Mouse (Mus musculus): Measurements from ENCODE around the gene Zfp646. TPM values are rescaled to one million over a fixed set of nuclear protein-coding genes. Genes with fewer than 3 reads are reported as not detected.
A peak's percentile ranks its signal among the peaks of the same experiment; 100 is the strongest.

Gene Zfp646
- total and polyA plus RNA-seq, 3 experiments, result 10.6 to 25.3 (median 18.8) TPM

DNA sequence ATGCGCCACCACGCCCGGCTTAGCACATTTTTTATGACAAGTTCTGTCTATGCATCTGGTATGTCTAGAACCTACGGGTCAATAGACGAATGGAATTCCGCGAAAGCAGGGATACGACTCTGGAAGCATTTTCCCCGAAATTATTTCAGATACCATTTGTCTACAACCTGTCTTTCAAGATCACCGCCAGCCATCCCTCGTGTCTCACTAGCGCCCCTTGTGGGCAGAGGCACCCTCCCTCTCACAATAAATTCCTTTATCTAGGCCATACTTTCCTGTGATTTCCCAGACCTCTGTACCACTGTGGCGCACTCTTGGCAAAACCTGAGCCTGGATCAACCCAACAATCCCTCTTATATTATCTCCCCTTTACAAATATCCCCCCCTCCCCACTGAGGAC is 20.4 kb downstream of the Zfp646 start:
- peak; percentile 54 for DNase-seq (ENCODE audit: extremely low read depth)
- H3K27me3 ChIP-seq (replicated peaks), result no peaks in the 10 kb centered on the region
- TF ChIP-seq MXI1 (IDR thresholded peaks at IDR 0.05; ENCODE audit: low read depth, low read length), result no peak
- TF ChIP-seq RAD21 (IDR thresholded peaks at IDR 0.05; ENCODE audit: low read depth, low read length), result peak; percentile 38
- peak; percentile 72 to 75 for TF ChIP-seq CTCF (conservative IDR thresholded peaks at IDR 0.05 in 1 of 2, IDR thresholded peaks at IDR 0.05 in 1 of 2; ENCODE audit: low read depth in 2 of 2, low read length in 2 of 2)
- TF ChIP-seq NELFE (IDR thresholded peaks at IDR 0.05; ENCODE audit: low read depth, low read length), result no peak
- TF ChIP-seq BHLHE40 (IDR thresholded peaks at IDR 0.05; ENCODE audit: low read depth, low read length), result no peak
- TF ChIP-seq SMC3 (IDR thresholded peaks at IDR 0.05; ENCODE audit: low read depth, low read length), result peak; percentile 23
- TF ChIP-seq KAT2A (IDR thresholded peaks at IDR 0.05; ENCODE audit: insufficient replicate concordance, low read length), result no peak
- no peak for TF ChIP-seq CHD2 (IDR thresholded peaks at IDR 0.05; ENCODE audit: low read length)
- H3K36me3 ChIP-seq (replicated peaks in 1 of 2; ENCODE audit: control insufficient read depth in 1 of 2, insufficient read depth in 1 of 2, low read length in 1 of 2), result peaks cover 0 to 29% of the 10 kb centered on the region in 2 experiments
- H3K9me3 ChIP-seq (replicated peaks; ENCODE audit: low read length), result peaks cover 3% of the 10 kb centered on the region
- dilution Hi-C loops (cut with MboI; ENCODE audit: extremely low pct_ligation_motif_present, extremely low pct_unique_long_range_greater_than_20kb, low sequenced_read_pairs), result no loop called here
- no peak overlapping the region for H3K4me3 ChIP-seq (replicated peaks in 1 of 3; ENCODE audit: low read depth in 2 of 3, low read length in 2 of 3, poor library complexity in 1 of 3)
- no peak overlapping the region for H3K9ac ChIP-seq (ENCODE audit: insufficient read depth, low read depth)
- no peak overlapping the region for H3K4me2 ChIP-seq (ENCODE audit: insufficient read depth, low read depth, poor library complexity, severe bottlenecking)
- H3K4me1 ChIP-seq (ENCODE audit: control insufficient read depth in 1 of 2, insufficient read depth in 2 of 2), result 0 out of 4 replicates have a peak, but pooled peaks cover 0 to 2% of the 10 kb centered on the region in 2 experiments
- in situ Hi-C loops (cut with MboI; ENCODE audit: low pct_ligation_motif_present, low pct_unique_long_range_greater_than_20kb, low sequenced_read_pairs), result no loop called here
- no peak overlapping the region for H3K27ac ChIP-seq (ENCODE audit: insufficient read depth, low read depth)
- H3K79me2 ChIP-seq (replicated peaks; ENCODE audit: control insufficient read depth, extremely low read depth, insufficient read depth, poor library complexity, severe bottlenecking), result no peaks in the 10 kb centered on the region

DNA sequence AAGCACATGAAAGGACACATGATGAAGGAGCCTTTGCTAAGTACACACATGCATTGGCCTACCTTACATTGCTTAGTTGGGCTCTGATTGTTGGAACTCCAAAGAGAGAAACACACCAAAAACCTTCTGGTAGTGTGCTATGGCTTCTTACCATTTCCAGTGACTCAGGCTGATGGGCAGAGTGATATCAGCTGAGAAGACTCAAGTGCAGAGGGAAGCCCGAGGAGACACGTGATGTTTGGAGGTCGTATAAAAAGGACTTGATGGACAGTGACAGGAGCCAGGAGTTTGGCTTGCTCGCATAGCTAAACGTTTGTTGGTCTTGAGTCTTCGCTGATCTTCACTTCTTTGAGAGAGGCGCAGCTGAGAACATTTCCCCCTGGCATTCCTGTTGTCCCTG is 21.5 kb downstream of the Zfp646 start:
- H3K9ac ChIP-seq (ENCODE audit: insufficient read depth, low read depth), result no peak overlapping the region
- H3K4me3 ChIP-seq (replicated peaks in 1 of 3; ENCODE audit: low read depth in 2 of 3, low read length in 2 of 3, poor library complexity in 1 of 3), result no peak overlapping the region
- dilution Hi-C loops (cut with MboI; ENCODE audit: extremely low pct_ligation_motif_present, extremely low pct_unique_long_range_greater_than_20kb, low sequenced_read_pairs), result no loop called here
- no peak for DNase-seq (ENCODE audit: extremely low read depth)
- peaks cover 3% of the 10 kb centered on the region for H3K9me3 ChIP-seq (replicated peaks; ENCODE audit: low read length)
- no peak for TF ChIP-seq CHD1 (IDR thresholded peaks at IDR 0.05; ENCODE audit: low read depth, low read length)
- no peak for TF ChIP-seq MAX (IDR thresholded peaks at IDR 0.05; ENCODE audit: low read length)
- no peak for TF ChIP-seq ZKSCAN1 (IDR thresholded peaks at IDR 0.05; ENCODE audit: borderline replicate concordance, low read depth, low read length)
- TF ChIP-seq JUN (IDR thresholded peaks at IDR 0.05; ENCODE audit: insufficient read depth, low read depth, low read length), result no peak
- no peak for TF ChIP-seq MYC (IDR thresholded peaks at IDR 0.05; ENCODE audit: low read depth, low read length)
- no peak for TF ChIP-seq E2F4 (IDR thresholded peaks at IDR 0.05; ENCODE audit: insufficient replicate concordance, low read depth, low read length)
- no peak for TF ChIP-seq SMC3 (IDR thresholded peaks at IDR 0.05; ENCODE audit: low read depth, low read length)
- TF ChIP-seq CTCF (conservative IDR thresholded peaks at IDR 0.05 in 1 of 2, IDR thresholded peaks at IDR 0.05 in 1 of 2; ENCODE audit: low read depth in 2 of 2, low read length in 2 of 2), result no peak
- TF ChIP-seq MXI1 (IDR thresholded peaks at IDR 0.05; ENCODE audit: low read depth, low read length), result no peak
- no peak for TF ChIP-seq CHD2 (IDR thresholded peaks at IDR 0.05; ENCODE audit: low read length)
- no peak for TF ChIP-seq IRF4 (IDR thresholded peaks at IDR 0.05; ENCODE audit: low read depth, low read length)
- no peak for TF ChIP-seq TCF12 (IDR thresholded peaks at IDR 0.05; ENCODE audit: low read depth, low read length)
- TF ChIP-seq ZC3H11A (IDR thresholded peaks at IDR 0.05; ENCODE audit: low read depth, low read length), result no peak
- no peak for TF ChIP-seq ELF1 (IDR thresholded peaks at IDR 0.05; ENCODE audit: low read depth, low read length)
- TF ChIP-seq SIN3A (IDR thresholded peaks at IDR 0.05; ENCODE audit: low read length), result no peak
- TF ChIP-seq JUND (conservative IDR thresholded peaks at IDR 0.05; ENCODE audit: low read depth, low read length), result no peak
- TF ChIP-seq KAT2A (IDR thresholded peaks at IDR 0.05; ENCODE audit: insufficient replicate concordance, low read length), result no peak
- no peak for TF ChIP-seq POLR2A (IDR thresholded peaks at IDR 0.05; ENCODE audit: low read depth, low read length)
- H3K36me3 ChIP-seq (replicated peaks in 1 of 2; ENCODE audit: control insufficient read depth in 1 of 2, insufficient read depth in 1 of 2, low read length in 1 of 2), result peaks cover 0 to 20% of the 10 kb centered on the region in 2 experiments
- no peaks in the 10 kb centered on the region for H3K79me2 ChIP-seq (replicated peaks; ENCODE audit: control insufficient read depth, extremely low read depth, insufficient read depth, poor library complexity, severe bottlenecking)
- no peaks in the 10 kb centered on the region for H3K27me3 ChIP-seq (replicated peaks)
- H3K27ac ChIP-seq (ENCODE audit: insufficient read depth, low read depth), result no peak overlapping the region
- H3K4me1 ChIP-seq (ENCODE audit: control insufficient read depth in 1 of 2, insufficient read depth in 2 of 2), result 0 out of 4 replicates have a peak, but pooled peaks cover 0 to 2% of the 10 kb centered on the region in 2 experiments
- in situ Hi-C loops (cut with MboI; ENCODE audit: low pct_ligation_motif_present, low pct_unique_long_range_greater_than_20kb, low sequenced_read_pairs), result no loop called here
- no peak overlapping the region for H3K4me2 ChIP-seq (ENCODE audit: insufficient read depth, low read depth, poor library complexity, severe bottlenecking)

All from CH12.LX (cell line).